11 mouse cellular contexts compared by ENCODE assay signal in genomic region chr2:179522141-179522540, GRCm38 (mm10).
DNase-seq lines count a peak whose midpoint lies in the region; ATAC-seq lines count a peak whose summit lies in the region.
"Had no signal": no experiment of that assay in that cellular context is flagged by ENCODE, and none has a peak within 500 bp of the region (broad histone marks: within the 10 kb centered on the region; RNA-seq: fewer than 3 reads in every experiment).

No protein-coding gene starts in this region.

- no peak for ATAC-seq in forebrain, embryonic 11.5 days (replicated peaks; ENCODE audit: low FRiP score)
- no peak for ATAC-seq in limb, embryonic 15.5 days (ENCODE audit: insufficient number of reproducible peaks, low FRiP score, low TSS enrichment, low read depth)
- ATAC-seq in CD4-positive, CD25-positive, alpha-beta regulatory T cell, adult 4 months = no peak
- no peak for ATAC-seq in intestine, embryonic 16.5 days

- no peaks in the 10 kb centered on the region for H3K36me3 ChIP-seq in forebrain, embryonic 11.5 days (ENCODE audit: control insufficient read depth, insufficient read depth, low read length)
- no peaks in the 10 kb centered on the region for H3K36me3 ChIP-seq in limb, embryonic 15.5 days
- H3K36me3 ChIP-seq in intestine, embryonic 16.5 days (ENCODE audit: control insufficient read depth, insufficient read depth, low read length) = no peaks in the 10 kb centered on the region

- DNase-seq in cerebellum, adult 18-20 months = peak; percentile 32 to 35
- no peak for DNase-seq in cerebellum, postnatal 4 days (ENCODE audit: low spot score in 2 of 2)
- peak; percentile 83 for DNase-seq in ES-CJ7 (ENCODE audit: low read depth, low spot score)
- DNase-seq in forebrain, embryonic 11.5 days (ENCODE audit: low spot score) = no peak
- no peak for DNase-seq in right cerebral cortex, postnatal 10 days (ENCODE audit: low spot score in 2 of 2)
- DNase-seq: adrenal gland, postnatal 10 days; lung, adult 18-20 months; spleen, adult 18-20 months had no signal

- peaks cover 39% of the 10 kb centered on the region for H3K4me1 ChIP-seq in forebrain, embryonic 11.5 days (replicated peaks; ENCODE audit: control insufficient read depth, insufficient read depth, low read length)
- H3K4me1 ChIP-seq in limb, embryonic 15.5 days = peaks cover 41% of the 10 kb centered on the region
- no peaks in the 10 kb centered on the region; the same call in 1 of the 2 replicates for H3K4me1 ChIP-seq in intestine, embryonic 16.5 days (ENCODE audit: control insufficient read depth, insufficient read depth, low read length)

- H3K27ac ChIP-seq in forebrain, embryonic 11.5 days (ENCODE audit: low read depth, low read length) = peak overlapping the region; percentile 2
- H3K27ac ChIP-seq in limb, embryonic 15.5 days = peak overlapping the region; percentile 57
- H3K27ac ChIP-seq in intestine, embryonic 16.5 days (ENCODE audit: low read length) = no peak overlapping the region

- WGBS in forebrain, embryonic 11.5 days = 7% methylated on average over 8 of the region's 8 CpGs
- 8% methylated on average over 8 of the region's 8 CpGs for WGBS in limb, embryonic 15.5 days
- WGBS in intestine, embryonic 16.5 days = 40% methylated on average over 8 of the region's 8 CpGs

- H3K27me3 ChIP-seq in forebrain, embryonic 11.5 days (ENCODE audit: control insufficient read depth, insufficient read depth, low read length) = no peaks in the 10 kb centered on the region
- peaks cover 4% of the 10 kb centered on the region for H3K27me3 ChIP-seq in limb, embryonic 15.5 days
- H3K27me3 ChIP-seq in intestine, embryonic 16.5 days (replicated peaks; ENCODE audit: control insufficient read depth, insufficient read depth, low read length) = peaks cover 5% of the 10 kb centered on the region; the same call in 1 of the 2 replicates

- no peak overlapping the region for H3K9ac ChIP-seq in forebrain, embryonic 11.5 days (ENCODE audit: low read length)
- no peak overlapping the region for H3K9ac ChIP-seq in limb, embryonic 15.5 days
- H3K9ac ChIP-seq in intestine, embryonic 16.5 days (ENCODE audit: low read depth, low read length) = no peak overlapping the region

- no peak overlapping the region for H3K4me3 ChIP-seq in forebrain, embryonic 11.5 days (ENCODE audit: low read depth, low read length)
- H3K4me3 ChIP-seq in limb, embryonic 15.5 days = no peak overlapping the region
- no peak overlapping the region for H3K4me3 ChIP-seq in intestine, embryonic 16.5 days (ENCODE audit: low read length)

- H3K9me3 ChIP-seq in forebrain, embryonic 11.5 days (ENCODE audit: control insufficient read depth, low read length) = no peaks in the 10 kb centered on the region
- H3K9me3 ChIP-seq in limb, embryonic 15.5 days = no peaks in the 10 kb centered on the region
- H3K9me3 ChIP-seq in intestine, embryonic 16.5 days (ENCODE audit: control insufficient read depth, low read length) = no peaks in the 10 kb centered on the region

- H3K4me2 ChIP-seq in forebrain, embryonic 11.5 days (ENCODE audit: low read depth, low read length, severe bottlenecking) = no peak overlapping the region
- H3K4me2 ChIP-seq in limb, embryonic 15.5 days = no peak overlapping the region
- H3K4me2 ChIP-seq in intestine, embryonic 16.5 days (ENCODE audit: low read depth, low read length) = no peak overlapping the region

Comparison
In these comparisons a context has a peak if more than half of its experiments do, and no peak if none do; other contexts are left out.
1. DNase-seq: peak in cerebellum, adult 18-20 months (2 of 2) and ES-CJ7 (single experiment); none in cerebellum, postnatal 4 days (0 of 2), forebrain, embryonic 11.5 days (single experiment) and right cerebral cortex, postnatal 10 days (0 of 2).